In the genomic region with DNA sequence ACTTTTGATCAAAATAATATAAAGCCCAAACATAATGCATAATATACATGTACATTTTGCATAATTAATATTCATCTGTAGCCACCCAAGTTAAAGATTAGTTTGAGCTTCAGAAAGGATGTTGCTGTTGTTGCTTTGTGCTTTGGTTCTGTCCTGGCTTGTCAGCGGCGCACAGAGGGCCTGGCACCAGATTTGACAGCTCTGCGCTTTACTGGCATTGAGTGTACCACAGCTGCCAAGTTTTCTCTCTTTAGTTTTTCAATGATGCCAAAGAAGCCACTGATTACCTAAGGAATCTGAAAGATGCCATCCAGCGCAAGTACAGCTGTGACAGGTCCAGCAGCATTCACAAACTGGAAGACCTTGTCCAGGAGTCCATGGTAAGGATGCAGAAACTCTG, we compare ENCODE assay signal across 12 mouse cellular contexts.
"Had no signal": no experiment of that assay in that cellular context is flagged by ENCODE, and none has a peak within 500 bp of the region (broad histone marks: within the 10 kb centered on the region; RNA-seq: fewer than 3 reads in every experiment).

No protein-coding gene starts in this region.

- H3K4me1 ChIP-seq: limb, embryonic 10.5 days; liver, embryonic 15.5 days; neural tube, embryonic 12.5 days had no signal

- H3K9ac ChIP-seq: liver, embryonic 15.5 days; neural tube, embryonic 12.5 days had no signal

- H3K4me3 ChIP-seq: limb, embryonic 10.5 days; liver, embryonic 15.5 days; neural tube, embryonic 12.5 days had no signal

- ATAC-seq: lung, postnatal 0 days had no signal

- H3K27me3 ChIP-seq: liver, embryonic 15.5 days; neural tube, embryonic 12.5 days had no signal

- H3K4me2 ChIP-seq: liver, embryonic 11.5 days; liver, embryonic 15.5 days; neural tube, embryonic 12.5 days had no signal

- H3K9me3 ChIP-seq: limb, embryonic 10.5 days; liver, embryonic 15.5 days; neural tube, embryonic 12.5 days had no signal

- H3K27ac ChIP-seq: limb, embryonic 10.5 days; liver, embryonic 15.5 days; neural tube, embryonic 12.5 days had no signal

- DNase-seq: kidney, postnatal 10 days; kidney, postnatal 4 days; lung, adult 2 months; lung, postnatal 36 days; midbrain, embryonic 14.5 days; thymus, adult 18-20 months; thymus, postnatal 14 days had no signal
